Mouse (Mus musculus) neural tube, embryonic 12.5 days (tissue): ENCODE measurements around the gene Tff3. TPM values are rescaled to one million over a fixed set of nuclear protein-coding genes. Genes with fewer than 3 reads are reported as not detected.

Experiments
- ATAC-seq: fragments of 200-750 bp; cut with Nextera tagmentation; 2 replicates; pipeline ENCODE4 v1.8.0; 2017; ENCODE audit warnings: low read depth, mild to moderate bottlenecking, moderate TSS enrichment, moderate library complexity; ENCODE audit not compliant: low FRiP score
- H3K27ac ChIP-seq: fragments of 300-500 bp; sonication (generic); 2 replicates; pipeline ENCODE4 v1.5.1; 2016
- H3K27me3 ChIP-seq: fragments of 300-500 bp; sonication (generic); replicated peaks from 2 replicates; pipeline ENCODE4 v1.6.1; 2016; ENCODE audit warnings: mild to moderate bottlenecking
- H3K36me3 ChIP-seq: fragments of 300-500 bp; sonication (generic); 2 replicates; pipeline ENCODE4 v1.6.1; 2016; ENCODE audit warnings: mild to moderate bottlenecking
- H3K4me1 ChIP-seq: fragments of 300-500 bp; sonication (generic); 2 replicates; pipeline ENCODE4 v1.6.1; 2016
- H3K4me2 ChIP-seq: fragments of 300-500 bp; sonication (generic); replicated peaks from 2 replicates; pipeline ENCODE4 v1.6.1; 2016; ENCODE audit warnings: mild to moderate bottlenecking
- H3K4me3 ChIP-seq: fragments of 300-500 bp; sonication (generic); 2 replicates; pipeline ENCODE4 v1.5.1; 2016
- H3K9ac ChIP-seq: fragments of 300-500 bp; sonication (generic); 2 replicates; pipeline ENCODE4 v1.6.1; 2016; ENCODE audit warnings: mild to moderate bottlenecking
- H3K9me3 ChIP-seq: fragments of 300-500 bp; sonication (generic); 2 replicates; pipeline ENCODE4 v1.6.1; 2016; ENCODE audit warnings: mild to moderate bottlenecking
- WGBS: fragments of 180-500 bp; shearing (Covaris S2); methylation state at CpG from one replicate; pipeline ENCODE4 v1.1.7; 2016; 5-methylcytosine and 5-hydroxymethylcytosine counted together
- polyA plus RNA-seq: library from polyadenylated mRNA; unstranded; fragments of >200 nt; fragmentation: Nextera tagmentation; extraction: Ambion mirVana; gene quantifications from 2 replicates; pipeline ENCODE4 v1.2.1, GENCODE M21; 2016

Tff3 gene
- polyA plus RNA-seq, 1 experiment from 2014 or later: 0.60 TPM

DNA sequence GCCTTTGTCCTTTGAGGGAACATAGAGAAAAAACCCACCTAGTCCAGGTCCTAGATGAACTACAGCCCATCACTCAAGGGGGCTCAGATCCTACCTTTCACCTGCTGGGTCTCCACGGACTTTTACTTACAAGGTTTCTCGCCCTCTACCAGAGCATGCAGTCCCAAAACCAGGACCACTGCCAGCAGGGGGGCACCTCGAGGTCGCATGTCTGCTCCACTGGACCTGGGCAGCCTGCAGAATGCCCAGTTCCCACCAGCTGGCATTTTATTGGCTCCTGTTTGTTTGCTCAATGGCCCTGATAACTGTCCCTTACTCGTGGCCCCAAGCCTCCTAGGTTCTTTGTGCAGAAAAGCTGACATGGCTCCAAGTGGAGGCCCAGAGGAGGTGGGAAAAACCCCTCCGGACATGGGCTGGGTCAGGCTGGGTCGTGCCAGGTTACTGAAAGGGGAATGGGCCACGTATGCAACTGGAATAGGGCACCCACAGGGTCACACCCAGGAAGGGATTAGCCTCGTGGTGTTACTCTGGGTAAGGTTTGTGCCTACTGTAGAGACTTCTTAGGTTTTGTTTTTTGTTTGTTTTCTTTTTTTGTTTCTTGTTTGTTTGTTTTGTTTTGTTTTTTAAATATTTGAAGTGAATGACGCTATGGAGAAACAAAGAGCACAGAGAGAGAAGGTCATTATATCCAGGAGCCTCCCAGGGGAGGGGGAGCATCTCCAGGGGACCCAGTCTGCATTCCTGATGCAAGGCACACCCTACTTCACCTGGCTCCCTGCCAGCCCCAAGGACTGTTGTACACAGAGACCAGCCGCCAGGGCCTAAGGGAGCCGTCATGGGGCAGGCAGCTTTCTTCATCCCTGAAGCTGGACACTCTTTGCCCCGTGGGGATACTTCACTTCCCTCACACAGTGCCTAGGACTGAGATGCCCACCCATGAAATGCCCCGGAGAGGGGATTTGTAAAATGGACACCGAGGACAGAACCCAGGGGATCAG, 14.9 kb upstream of the Tff3 start, which contains the start of gene Tff2:
Gene Tff2, minus strand, starts transcription at position 243 of the 998 bp plus-strand sequence.
- no peak within 1 kb of the TSS for H3K4me2 ChIP-seq
- H3K36me3 ChIP-seq: no peaks in the 10 kb centered on the region
- H3K27ac ChIP-seq: no peak within 1 kb of the TSS
- ATAC-seq: no peak
- no peak within 1 kb of the TSS for H3K9ac ChIP-seq
- 68% methylated on average over 15 of the region's 15 CpGs for WGBS
- no peaks in the 10 kb centered on the region for H3K27me3 ChIP-seq
- H3K4me1 ChIP-seq: no peaks in the 10 kb centered on the region
- H3K4me3 ChIP-seq: no peak within 1 kb of the TSS
- no peaks in the 10 kb centered on the region for H3K9me3 ChIP-seq

DNA sequence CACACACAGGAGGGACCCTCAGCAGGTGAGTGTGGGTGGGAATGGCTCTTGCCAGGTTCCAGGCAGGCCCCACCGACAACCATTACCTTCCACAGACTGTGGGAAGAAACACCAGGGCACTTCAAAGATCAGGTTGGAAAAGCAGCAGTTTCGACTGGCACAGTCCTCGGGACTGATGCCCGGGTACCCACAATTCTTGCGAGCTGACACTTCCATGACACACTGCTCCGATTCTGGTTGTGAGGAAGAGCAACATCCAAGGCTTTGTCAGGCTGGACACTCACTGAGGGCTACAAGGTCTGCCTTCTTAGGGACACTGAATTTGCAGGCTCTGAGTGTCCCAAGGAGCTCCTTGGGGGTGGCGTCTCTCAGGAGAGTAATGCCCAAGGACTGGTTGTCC, 12.7 kb upstream of the Tff3 start:
- H3K27ac ChIP-seq: no peak overlapping the region
- H3K27me3 ChIP-seq: no peaks in the 10 kb centered on the region
- no peak overlapping the region for H3K4me2 ChIP-seq
- H3K36me3 ChIP-seq: no peaks in the 10 kb centered on the region
- ATAC-seq: no peak
- no peak overlapping the region for H3K4me3 ChIP-seq
- WGBS: 91% methylated on average over 7 of the region's 7 CpGs
- H3K9ac ChIP-seq: no peak overlapping the region
- no peaks in the 10 kb centered on the region for H3K4me1 ChIP-seq
- H3K9me3 ChIP-seq: no peaks in the 10 kb centered on the region

GRCm38 (mm10) chr17:31138398-31138797, 9.0 kb upstream of the Tff3 start:
- no peak overlapping the region for H3K9ac ChIP-seq
- no peaks in the 10 kb centered on the region for H3K9me3 ChIP-seq
- no peaks in the 10 kb centered on the region for H3K27me3 ChIP-seq
- WGBS: 17% methylated on average over 5 of the region's 5 CpGs
- no peak overlapping the region for H3K4me3 ChIP-seq
- H3K4me2 ChIP-seq: no peak overlapping the region
- H3K36me3 ChIP-seq: no peaks in the 10 kb centered on the region
- H3K27ac ChIP-seq: no peak overlapping the region
- H3K4me1 ChIP-seq: no peaks in the 10 kb centered on the region
- no peak for ATAC-seq

- H3K27me3 ChIP-seq: no peaks in the 10 kb centered on the region
- no peak overlapping the region for H3K4me3 ChIP-seq
- no peak overlapping the region for H3K4me2 ChIP-seq
- no peak for ATAC-seq
- no peaks in the 10 kb centered on the region for H3K36me3 ChIP-seq
- no peak overlapping the region for H3K9ac ChIP-seq
- H3K27ac ChIP-seq: no peak overlapping the region
- H3K4me1 ChIP-seq: no peaks in the 10 kb centered on the region
- H3K9me3 ChIP-seq: no peaks in the 10 kb centered on the region
- 84% methylated on average over 1 of the region's 1 CpGs for WGBS
Observed at GRCm38 (mm10) chr17:31136821-31137220, 7.4 kb upstream of the Tff3 start.

GRCm38 (mm10) chr17:31136291-31136690, 6.8 kb upstream of the Tff3 start:
- Histone ChIP-seq H3K27me3 (no peaks in the 10 kb centered on the region), H3K4me2 (no peak overlapping the region), H3K27ac (no peak overlapping the region), H3K36me3 (no peaks in the 10 kb centered on the region), H3K4me1 (no peaks in the 10 kb centered on the region), H3K9ac (no peak overlapping the region), H3K4me3 (no peak overlapping the region), H3K9me3 (no peaks in the 10 kb centered on the region)
- no peak for ATAC-seq
- 64% methylated on average over 3 of the region's 3 CpGs for WGBS

GRCm38 (mm10) chr17:31134913-31135312, 5.5 kb upstream of the Tff3 start:
- H3K4me3 ChIP-seq: no peak overlapping the region
- no peaks in the 10 kb centered on the region for H3K36me3 ChIP-seq
- WGBS: 86% methylated on average over 6 of the region's 6 CpGs
- H3K4me1 ChIP-seq: no peaks in the 10 kb centered on the region
- H3K27ac ChIP-seq: no peak overlapping the region
- H3K4me2 ChIP-seq: no peak overlapping the region
- ATAC-seq: no peak
- no peaks in the 10 kb centered on the region for H3K9me3 ChIP-seq
- H3K27me3 ChIP-seq: no peaks in the 10 kb centered on the region
- no peak overlapping the region for H3K9ac ChIP-seq

- H3K4me3 ChIP-seq: no peak overlapping the region
- no peaks in the 10 kb centered on the region for H3K27me3 ChIP-seq
- H3K9me3 ChIP-seq: no peaks in the 10 kb centered on the region
- H3K4me2 ChIP-seq: no peak overlapping the region
- peaks cover 4% of the 10 kb centered on the region; the same call in 1 of the 2 replicates for H3K4me1 ChIP-seq
- H3K27ac ChIP-seq: no peak overlapping the region
- no peak for ATAC-seq
- H3K9ac ChIP-seq: no peak overlapping the region
- 78% methylated on average over 15 of the region's 15 CpGs for WGBS
- H3K36me3 ChIP-seq: no peaks in the 10 kb centered on the region
Observed at GRCm38 (mm10) chr17:31133776-31134175, 4.3 kb upstream of the Tff3 start.

- Histone ChIP-seq H3K4me1 (peaks cover 4% of the 10 kb centered on the region; the same call in 1 of the 2 replicates), H3K9ac (no peak overlapping the region), H3K4me3 (no peak overlapping the region), H3K27me3 (no peaks in the 10 kb centered on the region), H3K4me2 (no peak overlapping the region), H3K27ac (no peak overlapping the region), H3K36me3 (no peaks in the 10 kb centered on the region), H3K9me3 (no peaks in the 10 kb centered on the region)
- 85% methylated on average over 10 of the region's 10 CpGs for WGBS
- no peak for ATAC-seq
Observed at GRCm38 (mm10) chr17:31131269-31131821, 1.9 kb upstream of the Tff3 start.

GRCm38 (mm10) chr17:31128708-31129318, 633 bp downstream of the Tff3 start:
- WGBS: 90% methylated on average over 9 of the region's 9 CpGs
- Histone ChIP-seq H3K27ac (no peak overlapping the region), H3K27me3 (no peaks in the 10 kb centered on the region), H3K4me2 (no peak overlapping the region), H3K36me3 (no peaks in the 10 kb centered on the region), H3K9ac (no peak overlapping the region), H3K4me3 (no peak overlapping the region), H3K9me3 (no peaks in the 10 kb centered on the region), H3K4me1 (peaks cover 10% of the 10 kb centered on the region)
- ATAC-seq: no peak

DNA sequence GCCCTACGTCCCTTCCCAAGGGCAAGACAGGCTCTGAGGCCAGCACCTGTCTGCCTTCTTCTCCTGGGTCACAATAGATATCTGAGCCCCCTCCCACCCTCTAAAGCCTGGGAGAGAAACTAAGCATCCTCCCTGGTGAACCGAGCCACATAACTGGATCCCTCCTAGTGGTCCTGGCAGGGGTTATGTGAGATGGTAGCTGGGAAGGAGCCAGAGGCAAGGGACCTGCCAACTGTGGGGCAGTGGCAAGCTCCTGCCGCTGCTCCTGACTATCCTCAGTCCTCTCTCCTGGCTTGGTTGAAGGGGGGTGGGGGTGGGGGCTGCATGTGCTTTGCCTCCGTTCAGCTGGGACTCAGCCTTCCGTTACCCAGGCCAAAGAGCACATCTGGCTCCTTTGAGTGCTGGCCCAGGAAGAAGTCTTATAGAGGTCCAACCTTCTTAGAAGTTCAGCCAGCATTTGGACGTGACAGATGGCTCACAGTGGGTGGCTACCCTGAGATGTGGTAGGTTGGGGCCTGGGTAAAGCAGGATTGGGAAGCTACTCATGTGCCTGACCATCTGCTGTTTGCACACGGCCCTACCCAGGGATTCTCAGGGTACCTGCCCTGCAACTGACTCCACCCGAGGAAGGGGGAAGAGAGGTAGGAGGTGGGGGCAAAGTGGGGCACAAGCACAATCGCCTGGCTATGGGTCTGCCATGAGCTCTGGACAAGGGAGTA, 3.7 kb downstream of the Tff3 start:
- no peak overlapping the region for H3K27ac ChIP-seq
- WGBS: 51% methylated on average over 9 of the region's 9 CpGs

DNA sequence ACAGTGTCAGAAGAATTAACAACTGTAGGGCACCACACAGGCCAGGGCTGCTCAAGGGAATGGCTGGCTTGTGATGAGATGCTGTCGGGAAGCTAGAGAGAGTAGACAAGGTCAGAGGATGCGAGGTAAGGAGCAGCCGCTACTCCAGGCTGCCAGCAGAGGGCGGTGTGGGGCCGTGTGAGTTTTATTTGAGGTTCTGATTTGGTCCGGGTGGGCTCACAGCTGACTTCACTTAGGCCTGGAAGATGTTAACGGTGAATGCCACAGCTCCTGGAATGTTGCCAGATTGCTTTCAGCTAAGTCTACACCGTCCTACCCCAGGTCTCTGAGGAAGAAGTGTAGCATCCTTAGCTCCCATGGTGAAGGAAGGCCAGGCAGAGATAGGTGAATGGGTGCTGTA, 7.5 kb downstream of the Tff3 start:
- no peaks in the 10 kb centered on the region for H3K27me3 ChIP-seq
- H3K4me1 ChIP-seq: peaks cover 6% of the 10 kb centered on the region; the same call in 1 of the 2 replicates
- 0 out of 2 replicates have a peak, but pooled peaks cover 4% of the 10 kb centered on the region for H3K9me3 ChIP-seq
- no peak overlapping the region for H3K27ac ChIP-seq
- H3K36me3 ChIP-seq: no peaks in the 10 kb centered on the region
- 19% methylated on average over 8 of the region's 8 CpGs for WGBS
- no peak for ATAC-seq
- no peak overlapping the region for H3K4me2 ChIP-seq
- H3K4me3 ChIP-seq: no peak overlapping the region
- H3K9ac ChIP-seq: no peak overlapping the region

More for the DNA sequence above, 3.7 kb downstream of the Tff3 start:
- H3K27me3 ChIP-seq: no peaks in the 10 kb centered on the region
- H3K4me2 ChIP-seq: no peak overlapping the region
- no peak overlapping the region for H3K4me3 ChIP-seq
- ATAC-seq: no peak
- peaks cover 10% of the 10 kb centered on the region for H3K4me1 ChIP-seq
- H3K9me3 ChIP-seq: 0 out of 2 replicates have a peak, but pooled peaks cover 4% of the 10 kb centered on the region
- no peaks in the 10 kb centered on the region for H3K36me3 ChIP-seq
- no peak overlapping the region for H3K9ac ChIP-seq

DNA sequence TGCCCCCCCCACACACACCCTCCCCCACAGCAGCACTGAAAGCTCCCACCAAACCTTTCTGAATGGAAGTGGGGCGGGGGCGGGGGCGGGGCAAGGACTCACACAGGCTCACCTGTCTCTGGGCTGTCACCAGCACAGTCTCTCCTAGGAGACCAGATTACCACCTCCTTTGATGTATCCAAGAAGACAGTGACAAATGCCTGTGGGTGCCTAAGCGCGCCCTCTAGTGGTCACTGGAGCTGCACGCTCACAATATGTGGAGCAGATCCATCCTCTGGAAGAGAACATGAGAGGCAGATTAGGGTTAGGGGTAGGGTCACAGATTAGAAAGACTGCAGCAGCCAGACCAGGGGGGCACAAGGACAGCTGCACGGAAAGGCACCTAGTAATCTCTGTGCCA, 10.0 kb downstream of the Tff3 start:
- no peak overlapping the region for H3K9ac ChIP-seq
- no peak for ATAC-seq
- no peaks in the 10 kb centered on the region for H3K27me3 ChIP-seq
- no peaks in the 10 kb centered on the region for H3K36me3 ChIP-seq
- H3K4me3 ChIP-seq: no peak overlapping the region
- 3% methylated on average over 7 of the region's 7 CpGs for WGBS
- H3K4me2 ChIP-seq: no peak overlapping the region
- no peak overlapping the region for H3K27ac ChIP-seq
- H3K9me3 ChIP-seq: 0 out of 2 replicates have a peak, but pooled peaks cover 4% of the 10 kb centered on the region
- H3K4me1 ChIP-seq: no peaks in the 10 kb centered on the region
